Mouse (Mus musculus) erythroblast, embryonic 14.5 days (primary cell): ENCODE results near the gene Syf2.
A peak's percentile ranks its signal among the peaks of the same experiment; 100 is the strongest.

Experiments
- GATA1 ChIP-seq: IDR thresholded peaks from 2 replicates; pipeline ENCODE4 v1.6.1; 2012; ENCODE audit warnings: low read length, inconsistent platforms, mixed read lengths
- TAL1 ChIP-seq: IDR thresholded peaks from 3 replicates; pipeline ENCODE4 v1.6.1; 2012; ENCODE audit warnings: low read length, inconsistent platforms, mixed read lengths

DNA sequence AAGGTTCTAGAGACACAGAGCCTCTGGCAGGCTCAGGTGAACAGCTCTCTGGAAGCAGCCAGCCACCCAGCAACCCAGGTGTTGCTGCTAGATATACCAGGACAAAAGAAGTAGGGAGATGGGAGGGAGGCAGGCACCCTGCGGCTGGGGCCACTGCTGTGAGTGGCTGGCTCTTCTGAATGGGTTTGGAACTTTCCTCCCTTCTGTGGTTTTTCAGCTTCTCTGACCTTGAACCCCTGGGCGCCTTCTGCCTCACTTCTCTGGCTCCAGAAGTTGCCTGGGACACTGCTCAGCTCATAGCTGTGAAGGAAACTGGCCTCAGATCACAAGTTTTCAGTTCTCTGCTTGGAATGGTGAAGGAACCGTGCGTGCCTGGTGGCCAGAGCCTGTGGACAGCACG, 52.4 kb downstream of the Syf2 start:
- TF ChIP-seq GATA1 (no peak), TAL1 (peak; percentile 66)
